Mouse (Mus musculus) heart, adult 2 months (tissue): ENCODE measurements around the gene Gm1673.

Experiments
- EP300 ChIP-seq: fragments of 200-500 bp; IDR thresholded peaks from 2 replicates; pipeline ENCODE4 v1.6.1; 2011; ENCODE audit warnings: low read depth, low read length, control low read depth; ENCODE audit not compliant: insufficient read depth
- POLR2A ChIP-seq: fragments of 200-500 bp; IDR thresholded peaks from 2 replicates; pipeline ENCODE4 v1.6.1; 2011; ENCODE audit warnings: mild to moderate bottlenecking, low read depth, low read length, control low read depth; ENCODE audit not compliant: insufficient read depth

- no peak for TF ChIP-seq EP300
- no peak for TF ChIP-seq POLR2A
Measured at GRCm38 (mm10) chr5:34018968-34019367, 35.7 kb downstream of the Gm1673 start.
